Mouse (Mus musculus): ENCODE data around the gene Elfn1. TPM values are rescaled to one million over a fixed set of nuclear protein-coding genes. Genes with fewer than 3 reads are reported as not detected.
A peak's percentile ranks its signal among the peaks of the same experiment; 100 is the strongest.

The Elfn1 gene
- polyA plus RNA-seq, 1 experiment from 2014 or later: 3.0 TPM

GRCm38 (mm10) chr5:139923867-139924266, 16.1 kb downstream of the Elfn1 start:
- Histone ChIP-seq H3K4me1 (ENCODE audit: control insufficient read depth, insufficient read depth, low read length) (no peaks in the 10 kb centered on the region), H3K9ac (replicated peaks; ENCODE audit: low read length) (no peak overlapping the region), H3K4me3 (replicated peaks; ENCODE audit: low read depth, low read length) (no peak overlapping the region), H3K27me3 (ENCODE audit: control insufficient read depth, insufficient read depth, low read length) (no peaks in the 10 kb centered on the region), H3K4me2 (ENCODE audit: low read length) (no peak overlapping the region), H3K9me3 (ENCODE audit: control insufficient read depth, low read length) (no peaks in the 10 kb centered on the region), H3K27ac (replicated peaks; ENCODE audit: low read depth, low read length) (no peak overlapping the region), H3K36me3 (ENCODE audit: control insufficient read depth, insufficient read depth, low read length) (no peaks in the 10 kb centered on the region)
- WGBS: 94% methylated on average over 8 of the region's 8 CpGs
- ATAC-seq (ENCODE audit: low FRiP score, low TSS enrichment) (no peak), DNase-seq (no peak)

GRCm38 (mm10) chr5:139930102-139930501, 22.4 kb downstream of the Elfn1 start:
- no peak overlapping the region for H3K9ac ChIP-seq (replicated peaks; ENCODE audit: low read length)
- H3K27me3 ChIP-seq (ENCODE audit: control insufficient read depth, insufficient read depth, low read length): no peaks in the 10 kb centered on the region
- H3K4me2 ChIP-seq (ENCODE audit: low read length): no peak overlapping the region
- ATAC-seq (ENCODE audit: low FRiP score, low TSS enrichment): no peak
- no peaks in the 10 kb centered on the region for H3K36me3 ChIP-seq (ENCODE audit: control insufficient read depth, insufficient read depth, low read length)
- H3K27ac ChIP-seq (replicated peaks; ENCODE audit: low read depth, low read length): no peak overlapping the region
- 21% methylated on average over 12 of the region's 12 CpGs for WGBS
- H3K4me1 ChIP-seq (ENCODE audit: control insufficient read depth, insufficient read depth, low read length): peaks cover 27% of the 10 kb centered on the region
- no peaks in the 10 kb centered on the region for H3K9me3 ChIP-seq (ENCODE audit: control insufficient read depth, low read length)
- DNase-seq: no peak
- H3K4me3 ChIP-seq (replicated peaks; ENCODE audit: low read depth, low read length): no peak overlapping the region

GRCm38 (mm10) chr5:139930927-139931351, 23.2 kb downstream of the Elfn1 start:
- Histone ChIP-seq H3K36me3 (ENCODE audit: control insufficient read depth, insufficient read depth, low read length) (no peaks in the 10 kb centered on the region), H3K4me3 (replicated peaks; ENCODE audit: low read depth, low read length) (no peak overlapping the region), H3K4me2 (ENCODE audit: low read length) (peak overlapping the region; percentile 17; the same call in 1 of the 2 replicates), H3K4me1 (ENCODE audit: control insufficient read depth, insufficient read depth, low read length) (peaks cover 27% of the 10 kb centered on the region), H3K27me3 (ENCODE audit: control insufficient read depth, insufficient read depth, low read length) (no peaks in the 10 kb centered on the region), H3K9me3 (ENCODE audit: control insufficient read depth, low read length) (no peaks in the 10 kb centered on the region), H3K27ac (replicated peaks; ENCODE audit: low read depth, low read length) (no peak overlapping the region), H3K9ac (replicated peaks; ENCODE audit: low read length) (no peak overlapping the region)
- DNase-seq: peak; percentile 64
- ATAC-seq (ENCODE audit: low FRiP score, low TSS enrichment): no peak
- WGBS: under 1% methylated on average over 12 of the region's 12 CpGs

GRCm38 (mm10) chr5:139931947-139932540, 24.3 kb downstream of the Elfn1 start:
- Histone ChIP-seq H3K4me1 (ENCODE audit: control insufficient read depth, insufficient read depth, low read length) (peaks cover 27% of the 10 kb centered on the region), H3K27me3 (ENCODE audit: control insufficient read depth, insufficient read depth, low read length) (no peaks in the 10 kb centered on the region), H3K9ac (replicated peaks; ENCODE audit: low read length) (no peak overlapping the region), H3K4me2 (ENCODE audit: low read length) (peak overlapping the region; percentile 30), H3K9me3 (ENCODE audit: control insufficient read depth, low read length) (no peaks in the 10 kb centered on the region), H3K36me3 (ENCODE audit: control insufficient read depth, insufficient read depth, low read length) (no peaks in the 10 kb centered on the region), H3K27ac (replicated peaks; ENCODE audit: low read depth, low read length) (0 out of 2 replicates have a peak overlapping the region, but pooled peaks have one; percentile 38), H3K4me3 (replicated peaks; ENCODE audit: low read depth, low read length) (no peak overlapping the region)
- 28% methylated on average over 15 of the region's 15 CpGs for WGBS
- peak; percentile 71 for DNase-seq
- peak; percentile 44 for ATAC-seq (ENCODE audit: low FRiP score, low TSS enrichment)

- Histone ChIP-seq H3K4me2 (ENCODE audit: low read length) (peak overlapping the region; percentile 30), H3K27ac (replicated peaks; ENCODE audit: low read depth, low read length) (0 out of 2 replicates have a peak overlapping the region, but pooled peaks have one; percentile 38), H3K9me3 (ENCODE audit: control insufficient read depth, low read length) (no peaks in the 10 kb centered on the region), H3K4me3 (replicated peaks; ENCODE audit: low read depth, low read length) (no peak overlapping the region), H3K27me3 (ENCODE audit: control insufficient read depth, insufficient read depth, low read length) (no peaks in the 10 kb centered on the region), H3K9ac (replicated peaks; ENCODE audit: low read length) (no peak overlapping the region; the same call in 1 of the 2 replicates), H3K4me1 (ENCODE audit: control insufficient read depth, insufficient read depth, low read length) (peaks cover 27% of the 10 kb centered on the region), H3K36me3 (ENCODE audit: control insufficient read depth, insufficient read depth, low read length) (no peaks in the 10 kb centered on the region)
- 30% methylated on average over 13 of the region's 13 CpGs for WGBS
- ATAC-seq (ENCODE audit: low FRiP score, low TSS enrichment) (peak; percentile 75), DNase-seq (peak; percentile 93)
Observed at GRCm38 (mm10) chr5:139932595-139933271, 25.0 kb downstream of the Elfn1 start.

GRCm38 (mm10) chr5:139933476-139933875, 25.7 kb downstream of the Elfn1 start:
- no peak overlapping the region for H3K27ac ChIP-seq (replicated peaks; ENCODE audit: low read depth, low read length)
- no peak overlapping the region for H3K9ac ChIP-seq (replicated peaks; ENCODE audit: low read length)
- WGBS: 50% methylated on average over 7 of the region's 7 CpGs
- H3K27me3 ChIP-seq (ENCODE audit: control insufficient read depth, insufficient read depth, low read length): no peaks in the 10 kb centered on the region
- H3K4me1 ChIP-seq (ENCODE audit: control insufficient read depth, insufficient read depth, low read length): peaks cover 27% of the 10 kb centered on the region
- H3K9me3 ChIP-seq (ENCODE audit: control insufficient read depth, low read length): no peaks in the 10 kb centered on the region
- no peak overlapping the region for H3K4me3 ChIP-seq (replicated peaks; ENCODE audit: low read depth, low read length)
- H3K4me2 ChIP-seq (ENCODE audit: low read length): no peak overlapping the region
- no peaks in the 10 kb centered on the region for H3K36me3 ChIP-seq (ENCODE audit: control insufficient read depth, insufficient read depth, low read length)
- DNase-seq: no peak
- no peak for ATAC-seq (ENCODE audit: low FRiP score, low TSS enrichment)

GRCm38 (mm10) chr5:139936431-139936830, 28.7 kb downstream of the Elfn1 start:
- Histone ChIP-seq H3K9ac (replicated peaks; ENCODE audit: low read length) (no peak overlapping the region), H3K27me3 (ENCODE audit: control insufficient read depth, insufficient read depth, low read length) (no peaks in the 10 kb centered on the region), H3K27ac (replicated peaks; ENCODE audit: low read depth, low read length) (no peak overlapping the region), H3K36me3 (ENCODE audit: control insufficient read depth, insufficient read depth, low read length) (no peaks in the 10 kb centered on the region), H3K4me1 (ENCODE audit: control insufficient read depth, insufficient read depth, low read length) (peaks cover 18% of the 10 kb centered on the region), H3K4me3 (replicated peaks; ENCODE audit: low read depth, low read length) (no peak overlapping the region), H3K9me3 (ENCODE audit: control insufficient read depth, low read length) (peaks cover 8% of the 10 kb centered on the region), H3K4me2 (ENCODE audit: low read length) (no peak overlapping the region)
- WGBS: 88% methylated on average over 13 of the region's 13 CpGs
- ATAC-seq (ENCODE audit: low FRiP score, low TSS enrichment) (no peak), DNase-seq (no peak)

GRCm38 (mm10) chr5:139944697-139945096, 37.0 kb downstream of the Elfn1 start:
- H3K4me1 ChIP-seq (ENCODE audit: control insufficient read depth, insufficient read depth, low read length): peaks cover 4% of the 10 kb centered on the region
- no peaks in the 10 kb centered on the region for H3K36me3 ChIP-seq (ENCODE audit: control insufficient read depth, insufficient read depth, low read length)
- ATAC-seq (ENCODE audit: low FRiP score, low TSS enrichment): no peak
- no peaks in the 10 kb centered on the region for H3K27me3 ChIP-seq (ENCODE audit: control insufficient read depth, insufficient read depth, low read length)
- H3K27ac ChIP-seq (replicated peaks; ENCODE audit: low read depth, low read length): no peak overlapping the region
- H3K4me3 ChIP-seq (replicated peaks; ENCODE audit: low read depth, low read length): no peak overlapping the region
- no peak for DNase-seq
- no peak overlapping the region for H3K9ac ChIP-seq (replicated peaks; ENCODE audit: low read length)
- no peak overlapping the region for H3K4me2 ChIP-seq (ENCODE audit: low read length)
- peaks cover 7% of the 10 kb centered on the region for H3K9me3 ChIP-seq (ENCODE audit: control insufficient read depth, low read length)
- WGBS: 40% methylated on average over 7 of the region's 7 CpGs
